Mouse (Mus musculus): ENCODE data around the gene Arl8b. TPM values are rescaled to one million over a fixed set of nuclear protein-coding genes. Genes with fewer than 3 reads are reported as not detected.

Gene Arl8b
- polyA plus RNA-seq, 1 experiment from 2014 or later: 33.1 TPM

DNA sequence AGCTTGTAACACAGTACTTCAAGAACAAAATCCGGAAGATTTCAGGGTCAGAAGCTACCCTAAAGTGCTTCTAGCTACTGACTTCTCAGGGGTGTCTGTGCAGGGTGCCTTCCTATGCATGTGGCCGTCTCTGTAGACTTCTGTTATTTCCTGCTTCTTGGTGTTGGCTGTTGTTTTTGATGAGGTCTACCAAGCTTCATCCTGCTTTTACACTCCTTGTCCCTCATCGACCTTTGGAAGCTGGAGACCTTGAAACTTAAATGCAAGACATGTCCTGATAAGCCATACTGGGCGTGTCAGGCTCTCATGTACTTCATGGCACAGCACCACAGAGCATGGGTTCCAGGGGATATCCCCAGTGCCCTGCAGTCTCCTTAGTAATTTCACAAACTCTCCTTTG is 55.1 kb downstream of the Arl8b start:
- Histone ChIP-seq H3K4me3 (ENCODE audit: low read depth, low read length) (no peak overlapping the region), H3K4me2 (ENCODE audit: low read depth, low read length) (no peak overlapping the region), H3K36me3 (ENCODE audit: control insufficient read depth, insufficient read depth) (no peaks in the 10 kb centered on the region; the same call in 1 of the 2 replicates), H3K9me3 (replicated peaks; ENCODE audit: control insufficient read depth, low read length) (no peaks in the 10 kb centered on the region), H3K27me3 (ENCODE audit: control insufficient read depth, insufficient read depth, low read depth, low read length) (no peaks in the 10 kb centered on the region), H3K27ac (ENCODE audit: low read length) (no peak overlapping the region), H3K4me1 (ENCODE audit: control insufficient read depth, low read depth, low read length) (peaks cover 20% of the 10 kb centered on the region), H3K9ac (ENCODE audit: low read depth, low read length) (no peak overlapping the region)
- ATAC-seq (ENCODE audit: low read depth): no peak
- 58% methylated on average over 4 of the region's 4 CpGs for WGBS (ENCODE audit: insufficient replicate concordance)

DNA sequence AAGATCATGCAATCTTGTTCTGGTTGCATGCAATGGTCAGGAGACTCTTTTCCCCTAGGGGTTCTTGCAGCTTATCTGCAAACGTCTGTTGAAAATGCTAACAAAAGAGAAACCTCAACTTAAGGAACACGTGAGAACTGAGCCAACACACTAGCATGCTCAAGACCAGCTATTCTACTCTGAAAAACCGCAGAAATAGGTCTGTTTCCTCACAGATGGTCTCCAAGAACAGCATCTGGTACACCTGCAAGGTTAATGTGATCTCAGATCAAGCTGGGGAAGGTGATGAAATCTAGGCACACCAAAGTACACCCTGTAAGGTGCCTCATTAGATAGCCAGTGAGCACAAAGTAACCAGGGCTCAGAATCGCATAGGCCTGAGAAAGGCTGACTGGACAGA is 56.5 kb downstream of the Arl8b start:
- H3K36me3 ChIP-seq (ENCODE audit: control insufficient read depth, insufficient read depth): no peaks in the 10 kb centered on the region; the same call in 1 of the 2 replicates
- 68% methylated on average over 4 of the region's 4 CpGs for WGBS (ENCODE audit: insufficient replicate concordance)
- H3K4me1 ChIP-seq (ENCODE audit: control insufficient read depth, low read depth, low read length): peaks cover 11% of the 10 kb centered on the region
- no peak overlapping the region for H3K27ac ChIP-seq (ENCODE audit: low read length)
- H3K4me2 ChIP-seq (ENCODE audit: low read depth, low read length): no peak overlapping the region
- H3K9me3 ChIP-seq (replicated peaks; ENCODE audit: control insufficient read depth, low read length): no peaks in the 10 kb centered on the region
- no peaks in the 10 kb centered on the region for H3K27me3 ChIP-seq (ENCODE audit: control insufficient read depth, insufficient read depth, low read depth, low read length)
- H3K4me3 ChIP-seq (ENCODE audit: low read depth, low read length): no peak overlapping the region
- no peak overlapping the region for H3K9ac ChIP-seq (ENCODE audit: low read depth, low read length)
- no peak for ATAC-seq (ENCODE audit: low read depth)

DNA sequence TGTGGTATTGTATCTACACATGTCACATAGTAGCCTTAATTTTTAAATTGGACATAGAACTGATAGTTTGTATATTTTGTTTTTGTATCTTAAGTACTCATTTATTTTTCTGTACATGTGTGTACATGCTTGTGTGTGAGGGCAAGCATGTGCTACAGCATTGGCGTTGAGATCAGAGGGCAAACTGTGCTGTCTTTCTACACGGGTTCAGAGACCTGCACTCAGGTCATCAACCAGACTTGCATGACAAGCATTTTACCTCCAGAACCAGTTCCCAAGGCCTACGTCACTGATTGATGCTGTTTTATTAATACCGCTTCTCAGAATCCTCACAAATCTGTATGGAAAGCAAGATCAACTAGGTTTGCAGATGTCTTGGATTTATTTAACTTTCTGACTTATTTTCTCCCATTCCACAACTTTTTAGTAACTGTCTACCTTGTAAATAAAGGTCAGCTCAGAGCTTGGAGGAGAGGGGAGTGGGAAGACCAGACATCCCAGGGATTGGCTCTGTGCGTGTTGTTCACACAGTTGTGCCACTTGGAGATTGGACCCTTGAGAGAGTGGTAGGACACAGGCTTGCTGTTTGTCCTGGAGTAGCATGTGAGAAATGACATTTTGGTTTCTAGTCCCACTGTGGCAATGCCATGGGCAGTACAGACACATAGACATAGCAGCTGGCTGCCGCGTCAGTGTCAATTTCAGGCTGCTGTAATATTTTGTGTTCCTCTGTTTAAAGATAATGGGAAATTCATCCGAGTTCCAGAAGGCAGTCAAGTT is 58.2 kb downstream of the Arl8b start:
- H3K4me2 ChIP-seq (ENCODE audit: low read depth, low read length): no peak overlapping the region
- WGBS (ENCODE audit: insufficient replicate concordance): 79% methylated on average over 8 of the region's 8 CpGs
- H3K27me3 ChIP-seq (ENCODE audit: control insufficient read depth, insufficient read depth, low read depth, low read length): no peaks in the 10 kb centered on the region
- no peak overlapping the region for H3K9ac ChIP-seq (ENCODE audit: low read depth, low read length)
- no peaks in the 10 kb centered on the region for H3K9me3 ChIP-seq (replicated peaks; ENCODE audit: control insufficient read depth, low read length)
- peaks cover 4% of the 10 kb centered on the region for H3K4me1 ChIP-seq (ENCODE audit: control insufficient read depth, low read depth, low read length)
- H3K27ac ChIP-seq (ENCODE audit: low read length): no peak overlapping the region
- H3K36me3 ChIP-seq (ENCODE audit: control insufficient read depth, insufficient read depth): no peaks in the 10 kb centered on the region; the same call in 1 of the 2 replicates
- ATAC-seq (ENCODE audit: low read depth): no peak
- H3K4me3 ChIP-seq (ENCODE audit: low read depth, low read length): no peak overlapping the region

DNA sequence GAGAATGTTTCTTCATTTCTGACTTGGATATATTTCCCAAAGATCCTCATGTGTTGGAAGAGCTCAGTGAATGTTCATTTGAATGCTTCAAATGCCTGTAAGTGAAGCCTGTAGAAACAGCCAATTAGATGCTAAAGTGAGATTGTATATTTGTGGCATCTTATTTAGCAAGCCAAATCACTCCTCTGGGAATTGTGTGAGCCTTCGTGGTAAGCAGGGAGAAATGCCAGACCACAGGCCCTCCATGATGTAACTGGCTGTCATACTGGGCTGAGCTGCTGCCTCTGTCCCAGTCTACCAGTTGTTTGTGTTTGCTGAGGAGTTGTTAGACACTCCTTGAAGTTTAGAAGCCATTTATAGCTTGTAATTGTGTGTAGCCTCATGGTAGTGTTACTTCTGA is 60.8 kb downstream of the Arl8b start:
- Histone ChIP-seq H3K4me2 (ENCODE audit: low read depth, low read length) (no peak overlapping the region), H3K4me3 (ENCODE audit: low read depth, low read length) (no peak overlapping the region), H3K9me3 (replicated peaks; ENCODE audit: control insufficient read depth, low read length) (no peaks in the 10 kb centered on the region), H3K27me3 (ENCODE audit: control insufficient read depth, insufficient read depth, low read depth, low read length) (no peaks in the 10 kb centered on the region), H3K9ac (ENCODE audit: low read depth, low read length) (no peak overlapping the region), H3K4me1 (ENCODE audit: control insufficient read depth, low read depth, low read length) (no peaks in the 10 kb centered on the region), H3K36me3 (ENCODE audit: control insufficient read depth, insufficient read depth) (peaks cover 2% of the 10 kb centered on the region), H3K27ac (ENCODE audit: low read length) (no peak overlapping the region)
- WGBS (ENCODE audit: insufficient replicate concordance): 48% methylated on average over 1 of the region's 1 CpGs
- ATAC-seq (ENCODE audit: low read depth): no peak

DNA sequence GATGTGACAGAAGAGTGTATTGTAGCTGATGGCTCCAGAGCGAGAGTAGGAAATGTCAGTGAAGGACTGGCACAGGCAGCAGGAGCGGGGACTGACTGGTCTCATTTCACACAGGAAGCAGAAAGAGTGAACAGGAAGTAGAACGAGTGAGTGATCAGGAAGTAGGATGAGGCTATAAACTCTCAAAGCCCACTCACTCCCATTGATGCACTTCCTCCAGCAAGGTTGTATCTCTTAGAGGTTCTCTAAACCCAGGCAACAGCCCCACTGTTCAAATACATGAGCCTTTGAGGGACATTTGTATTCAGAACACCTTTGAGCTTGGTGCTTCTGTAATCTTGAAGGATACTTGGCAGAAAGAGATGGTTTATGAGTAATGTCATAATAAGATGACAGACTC is 61.2 kb downstream of the Arl8b start:
- peaks cover 2% of the 10 kb centered on the region for H3K36me3 ChIP-seq (ENCODE audit: control insufficient read depth, insufficient read depth)
- no peak for ATAC-seq (ENCODE audit: low read depth)
- H3K4me3 ChIP-seq (ENCODE audit: low read depth, low read length): no peak overlapping the region
- H3K4me2 ChIP-seq (ENCODE audit: low read depth, low read length): no peak overlapping the region
- H3K9me3 ChIP-seq (replicated peaks; ENCODE audit: control insufficient read depth, low read length): no peaks in the 10 kb centered on the region
- no peak overlapping the region for H3K9ac ChIP-seq (ENCODE audit: low read depth, low read length)
- H3K4me1 ChIP-seq (ENCODE audit: control insufficient read depth, low read depth, low read length): no peaks in the 10 kb centered on the region
- no peak overlapping the region for H3K27ac ChIP-seq (ENCODE audit: low read length)
- WGBS (ENCODE audit: insufficient replicate concordance): 53% methylated on average over 3 of the region's 3 CpGs
- H3K27me3 ChIP-seq (ENCODE audit: control insufficient read depth, insufficient read depth, low read depth, low read length): no peaks in the 10 kb centered on the region

DNA sequence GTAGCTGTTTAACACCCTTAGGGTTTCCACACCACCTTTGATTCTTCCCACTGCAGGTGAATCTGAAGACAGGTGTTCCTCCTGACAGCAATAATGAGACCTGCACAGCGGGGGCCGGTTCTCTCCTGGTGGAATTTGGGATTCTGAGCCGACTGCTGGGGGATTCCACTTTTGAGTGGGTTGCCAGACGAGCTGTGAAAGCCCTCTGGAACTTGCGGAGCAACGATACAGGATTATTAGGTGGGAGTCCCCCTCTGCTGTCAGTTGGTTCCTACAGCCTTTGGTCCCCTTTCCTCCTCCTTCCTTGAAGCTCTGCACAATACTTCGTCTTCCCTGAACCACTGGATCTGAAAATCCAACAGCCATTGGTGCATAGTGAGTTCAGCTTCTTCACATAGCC is 61.9 kb downstream of the Arl8b start:
- Histone ChIP-seq H3K27ac (ENCODE audit: low read length) (no peak overlapping the region), H3K27me3 (ENCODE audit: control insufficient read depth, insufficient read depth, low read depth, low read length) (no peaks in the 10 kb centered on the region), H3K4me2 (ENCODE audit: low read depth, low read length) (no peak overlapping the region), H3K4me1 (ENCODE audit: control insufficient read depth, low read depth, low read length) (no peaks in the 10 kb centered on the region), H3K4me3 (ENCODE audit: low read depth, low read length) (no peak overlapping the region), H3K9ac (ENCODE audit: low read depth, low read length) (no peak overlapping the region), H3K9me3 (replicated peaks; ENCODE audit: control insufficient read depth, low read length) (no peaks in the 10 kb centered on the region), H3K36me3 (ENCODE audit: control insufficient read depth, insufficient read depth) (peaks cover 5% of the 10 kb centered on the region)
- no peak for ATAC-seq (ENCODE audit: low read depth)
- WGBS (ENCODE audit: insufficient replicate concordance): 80% methylated on average over 7 of the region's 7 CpGs

DNA sequence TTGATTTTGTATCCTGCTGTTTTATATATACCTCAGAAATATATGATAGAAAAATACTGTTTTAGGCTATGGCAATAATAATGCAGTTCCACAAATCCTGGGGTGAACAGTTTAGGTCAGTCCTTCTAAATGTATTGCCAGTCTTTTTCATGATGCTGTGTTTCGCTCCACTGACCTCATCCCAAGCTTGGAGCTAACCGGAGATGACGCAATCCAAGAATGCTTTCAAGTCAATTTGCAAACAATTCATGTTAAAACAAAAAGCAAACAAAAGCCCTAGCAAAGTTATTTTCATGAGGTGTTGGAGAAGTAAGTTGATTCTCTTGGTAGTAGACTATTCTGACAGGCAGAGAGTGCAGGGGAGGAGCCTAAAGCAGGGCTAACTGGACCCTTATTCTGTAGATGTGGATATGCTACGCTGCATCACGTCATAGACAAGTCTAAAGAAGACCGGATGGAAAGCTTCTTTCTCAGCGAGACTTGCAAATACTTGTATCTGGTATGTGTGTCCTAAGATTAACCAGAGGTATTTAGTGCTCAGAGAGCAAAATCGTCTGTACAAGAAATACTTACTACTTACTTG is 69.3 kb downstream of the Arl8b start:
- H3K4me2 ChIP-seq (ENCODE audit: low read depth, low read length): no peak overlapping the region
- H3K4me1 ChIP-seq (ENCODE audit: control insufficient read depth, low read depth, low read length): no peaks in the 10 kb centered on the region
- WGBS (ENCODE audit: insufficient replicate concordance): 74% methylated on average over 8 of the region's 8 CpGs
- no peaks in the 10 kb centered on the region for H3K9me3 ChIP-seq (replicated peaks; ENCODE audit: control insufficient read depth, low read length)
- no peak overlapping the region for H3K9ac ChIP-seq (ENCODE audit: low read depth, low read length)
- ATAC-seq (ENCODE audit: low read depth): no peak
- no peak overlapping the region for H3K4me3 ChIP-seq (ENCODE audit: low read depth, low read length)
- H3K27ac ChIP-seq (ENCODE audit: low read length): no peak overlapping the region
- H3K36me3 ChIP-seq (ENCODE audit: control insufficient read depth, insufficient read depth): peaks cover 26% of the 10 kb centered on the region
- no peaks in the 10 kb centered on the region for H3K27me3 ChIP-seq (ENCODE audit: control insufficient read depth, insufficient read depth, low read depth, low read length)

DNA sequence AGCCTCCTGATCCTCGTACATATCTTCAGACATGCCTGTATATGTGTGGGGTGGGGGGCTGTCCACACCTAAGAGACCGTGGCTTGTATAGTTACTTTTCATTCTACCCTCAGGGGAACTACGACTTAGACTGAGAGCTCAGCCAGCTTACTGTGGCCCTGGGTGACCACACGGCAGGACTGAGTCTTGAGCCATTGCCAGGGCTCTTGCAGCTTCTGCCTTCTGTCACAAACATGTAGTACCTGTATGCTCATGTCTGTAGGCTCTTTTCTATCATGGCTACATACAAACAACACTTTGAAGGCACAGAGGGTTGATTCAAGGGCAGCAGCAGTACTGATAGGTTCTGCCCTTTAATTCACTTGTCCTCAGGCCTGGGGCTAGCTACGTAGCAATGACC is 70.1 kb downstream of the Arl8b start:
- H3K4me3 ChIP-seq (ENCODE audit: low read depth, low read length): no peak overlapping the region
- H3K36me3 ChIP-seq (ENCODE audit: control insufficient read depth, insufficient read depth): peaks cover 26% of the 10 kb centered on the region
- H3K27ac ChIP-seq (ENCODE audit: low read length): no peak overlapping the region
- H3K4me2 ChIP-seq (ENCODE audit: low read depth, low read length): no peak overlapping the region
- H3K27me3 ChIP-seq (ENCODE audit: control insufficient read depth, insufficient read depth, low read depth, low read length): no peaks in the 10 kb centered on the region
- no peaks in the 10 kb centered on the region for H3K9me3 ChIP-seq (replicated peaks; ENCODE audit: control insufficient read depth, low read length)
- 84% methylated on average over 5 of the region's 5 CpGs for WGBS (ENCODE audit: insufficient replicate concordance)
- no peak for ATAC-seq (ENCODE audit: low read depth)
- H3K4me1 ChIP-seq (ENCODE audit: control insufficient read depth, low read depth, low read length): no peaks in the 10 kb centered on the region
- no peak overlapping the region for H3K9ac ChIP-seq (ENCODE audit: low read depth, low read length)

DNA sequence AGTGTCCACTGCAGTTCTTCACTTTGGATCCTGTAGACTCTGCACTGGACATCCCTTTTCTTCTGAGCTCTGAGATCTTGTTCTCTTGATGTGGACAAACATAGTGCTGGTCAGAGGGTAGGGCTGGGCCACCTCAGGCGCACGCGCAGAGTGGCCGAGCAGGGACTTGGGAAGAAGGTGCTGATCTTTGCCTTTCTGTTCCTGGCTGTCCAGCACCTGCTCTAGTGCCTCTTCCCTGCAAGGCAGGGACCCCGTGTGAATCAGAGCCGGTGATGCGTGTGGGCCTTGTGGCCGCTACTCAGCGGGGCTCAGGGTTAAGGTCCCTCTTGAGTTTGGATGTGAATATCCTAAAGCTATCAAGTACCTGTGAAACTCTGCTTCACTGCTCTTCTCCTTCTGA is 75.7 kb downstream of the Arl8b start:
- H3K9ac ChIP-seq (ENCODE audit: low read depth, low read length): no peak overlapping the region
- no peaks in the 10 kb centered on the region for H3K27me3 ChIP-seq (ENCODE audit: control insufficient read depth, insufficient read depth, low read depth, low read length)
- no peaks in the 10 kb centered on the region for H3K4me1 ChIP-seq (ENCODE audit: control insufficient read depth, low read depth, low read length)
- no peaks in the 10 kb centered on the region for H3K9me3 ChIP-seq (replicated peaks; ENCODE audit: control insufficient read depth, low read length)
- H3K4me2 ChIP-seq (ENCODE audit: low read depth, low read length): no peak overlapping the region
- WGBS (ENCODE audit: insufficient replicate concordance): 87% methylated on average over 9 of the region's 9 CpGs
- no peak overlapping the region for H3K4me3 ChIP-seq (ENCODE audit: low read depth, low read length)
- H3K36me3 ChIP-seq (ENCODE audit: control insufficient read depth, insufficient read depth): peaks cover 11% of the 10 kb centered on the region
- no peak for ATAC-seq (ENCODE audit: low read depth)
- H3K27ac ChIP-seq (ENCODE audit: low read length): no peak overlapping the region
